Mouse (Mus musculus) urinary bladder, postnatal 4 days (tissue): ENCODE data around the gene Cenpp.

Experiments used
- DNase-seq, 2 experiments: peaks; one replicate each; pipeline ENCODE4 v3.0.0; 2021 to 2022; ENCODE audit warnings: low spot score in 2 of 2

Cenpp gene

GRCm38 (mm10) chr13:49652481-49653179, at the start of gene Cenpp, which contains the start of gene Nol8:
Gene Cenpp (minus strand): TSS chr13:49652785.
Gene Nol8 (plus strand): TSS chr13:49653078.
- DNase-seq, result peak; percentile 99 to 100

DNA sequence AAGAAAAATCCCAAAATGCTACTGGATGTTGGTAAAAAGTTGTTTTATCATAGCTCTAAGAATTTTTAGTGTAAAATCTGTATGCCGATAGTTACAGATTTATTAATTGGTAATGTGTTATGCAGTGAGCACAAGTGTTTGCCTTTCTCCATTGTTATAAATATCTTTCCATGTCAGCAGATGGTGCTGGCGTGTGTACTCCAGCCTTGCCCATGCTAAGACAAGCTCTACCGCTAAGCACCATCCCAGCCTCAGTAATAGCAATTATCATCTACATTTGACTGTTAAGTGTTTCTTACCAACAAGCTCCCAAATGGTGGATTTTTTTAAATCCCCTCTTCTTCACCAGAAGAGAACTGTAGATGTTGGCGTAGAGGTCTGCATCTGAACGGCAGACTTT, 38.5 kb upstream of the Cenpp start:
- no peak for DNase-seq

DNA sequence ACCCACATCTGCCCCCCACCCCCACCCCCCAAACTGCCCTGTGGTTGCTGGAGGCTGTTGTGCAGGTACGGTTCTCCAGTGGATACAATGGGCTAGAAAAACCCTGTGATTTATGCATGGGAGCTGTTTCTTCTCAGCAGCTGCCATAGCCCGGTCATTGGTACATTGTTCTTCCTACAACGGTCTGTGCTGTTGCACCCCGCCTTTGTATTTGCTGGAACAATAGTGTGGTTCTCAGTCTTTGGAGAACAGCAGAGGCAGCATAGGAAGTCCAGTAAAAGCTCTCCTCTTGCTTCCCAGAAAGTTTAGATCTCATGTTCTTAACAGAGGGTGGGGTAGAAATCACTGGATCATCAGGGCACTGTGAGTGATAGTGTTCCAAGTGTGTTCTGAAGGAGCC, 31.7 kb upstream of the Cenpp start:
- DNase-seq, result no peak

- no peak for DNase-seq
Measured at GRCm38 (mm10) chr13:49682233-49682846, 29.8 kb upstream of the Cenpp start.

- DNase-seq, result peak; percentile 97 to 99
Measured at GRCm38 (mm10) chr13:49681351-49682232, 29.0 kb upstream of the Cenpp start, which contains the start of gene Iars. Gene Iars (plus strand): TSS chr13:49682100.

DNA sequence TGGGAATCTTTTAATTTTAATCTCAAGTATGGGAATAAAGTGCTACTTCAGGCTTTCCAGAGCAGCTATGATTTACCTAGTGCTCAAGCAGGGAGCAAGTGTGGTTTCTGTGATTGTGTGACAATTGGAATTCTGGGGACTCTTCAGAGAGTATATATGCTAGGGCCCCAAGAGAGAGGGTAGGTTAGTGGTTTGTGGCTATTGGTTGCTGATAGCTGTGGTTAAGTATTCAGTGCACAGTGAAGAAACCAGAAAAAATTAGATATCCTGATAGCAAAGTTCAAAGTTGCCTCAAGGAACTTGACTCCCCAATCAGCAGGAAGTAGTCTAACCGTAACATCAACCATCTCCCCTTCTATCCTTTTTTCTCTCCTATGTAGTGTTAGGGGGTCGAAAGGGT, 25.2 kb upstream of the Cenpp start:
- no peak for DNase-seq

DNA sequence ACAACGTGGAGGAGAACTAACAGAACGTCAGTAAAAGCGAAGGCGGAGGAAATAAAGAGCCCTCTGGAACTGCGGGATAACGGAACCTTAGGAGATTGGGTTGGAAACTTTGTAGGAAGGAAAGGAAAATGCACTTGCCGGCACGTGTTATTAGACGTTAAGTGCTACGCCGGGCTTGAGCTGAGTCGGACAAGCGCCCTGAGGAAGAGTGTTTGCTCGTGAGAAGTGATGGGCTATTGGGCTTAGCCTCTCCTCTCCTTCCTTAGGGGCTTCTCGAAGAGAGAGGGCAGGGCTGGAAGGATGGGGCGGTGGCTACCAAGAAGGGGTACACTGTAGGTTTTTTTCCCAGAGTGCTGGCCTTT, 576 bp upstream of the Cenpp start:
- no peak for DNase-seq

DNA sequence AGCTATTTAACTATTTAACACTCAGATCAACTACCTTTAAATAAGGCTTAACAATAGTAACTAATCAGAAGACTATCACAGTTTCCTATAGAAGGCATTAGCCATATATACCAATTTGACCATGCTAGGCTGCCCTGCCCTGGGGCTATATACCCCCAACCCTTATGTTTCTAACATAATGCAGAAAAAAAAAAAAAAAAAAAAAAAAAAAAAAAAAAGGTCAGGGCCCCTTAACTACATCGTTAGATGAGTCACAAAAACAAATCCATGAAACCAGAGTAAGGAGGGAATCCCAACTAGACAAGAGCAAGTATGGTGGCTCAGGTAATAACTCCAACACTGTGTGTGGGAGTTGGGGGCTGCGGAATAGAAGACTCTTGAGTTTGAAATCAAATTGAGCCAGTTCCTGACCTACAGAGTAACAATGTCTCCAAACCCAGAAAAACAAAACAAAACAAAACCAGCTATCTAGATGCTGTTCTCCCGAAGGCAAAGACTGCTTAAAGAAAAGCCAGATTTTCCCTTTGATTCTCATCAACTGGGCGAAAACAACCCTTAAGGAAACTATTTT, 719 bp downstream of the Cenpp start:
- no peak for DNase-seq

- no peak for DNase-seq
Measured at GRCm38 (mm10) chr13:49651136-49651535, 1.4 kb downstream of the Cenpp start.

DNA sequence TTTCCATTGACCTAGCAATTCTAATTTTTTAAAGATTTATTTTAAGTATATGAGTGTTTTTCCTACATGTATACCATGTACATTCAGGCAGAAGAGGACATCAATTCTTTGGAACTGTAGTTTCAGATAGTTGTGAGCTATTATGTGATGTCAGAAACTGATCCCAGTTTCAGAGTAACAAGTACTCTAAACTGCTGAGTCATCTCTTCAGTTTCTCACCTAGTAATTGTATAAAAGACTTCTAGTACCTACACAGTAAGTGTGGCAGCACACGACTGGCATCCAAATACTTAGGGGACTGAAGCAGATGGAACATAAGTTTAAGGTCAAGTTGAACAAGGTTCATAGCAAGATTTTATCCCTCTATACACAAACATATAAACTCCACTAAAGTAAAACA, 6.6 kb downstream of the Cenpp start:
- no peak for DNase-seq

- no peak for DNase-seq
Measured at GRCm38 (mm10) chr13:49644731-49645529, 7.7 kb downstream of the Cenpp start.

GRCm38 (mm10) chr13:49643669-49644362, 8.8 kb downstream of the Cenpp start:
- DNase-seq, result no peak

GRCm38 (mm10) chr13:49642650-49643049, 9.9 kb downstream of the Cenpp start:
- DNase-seq, result no peak

DNA sequence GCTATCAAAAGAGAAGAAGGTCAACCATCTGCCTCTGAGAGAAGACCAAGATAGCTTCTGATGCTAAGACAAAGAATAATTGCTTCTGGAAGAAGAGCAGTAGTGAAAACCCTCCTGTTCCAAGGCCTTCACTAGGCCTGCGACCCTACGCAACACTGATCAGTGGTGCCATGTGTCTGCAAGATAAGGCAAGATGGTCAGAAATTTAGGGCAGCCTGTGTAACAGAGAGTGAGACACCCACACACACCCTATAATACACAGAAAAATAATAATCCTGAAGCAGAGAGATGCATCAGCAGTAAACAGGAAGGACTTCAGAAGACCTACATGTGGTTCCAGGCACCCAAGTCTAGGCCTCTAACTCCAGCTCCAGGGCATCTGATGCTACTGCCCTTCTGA, 12.6 kb downstream of the Cenpp start:
- DNase-seq, result no peak

DNA sequence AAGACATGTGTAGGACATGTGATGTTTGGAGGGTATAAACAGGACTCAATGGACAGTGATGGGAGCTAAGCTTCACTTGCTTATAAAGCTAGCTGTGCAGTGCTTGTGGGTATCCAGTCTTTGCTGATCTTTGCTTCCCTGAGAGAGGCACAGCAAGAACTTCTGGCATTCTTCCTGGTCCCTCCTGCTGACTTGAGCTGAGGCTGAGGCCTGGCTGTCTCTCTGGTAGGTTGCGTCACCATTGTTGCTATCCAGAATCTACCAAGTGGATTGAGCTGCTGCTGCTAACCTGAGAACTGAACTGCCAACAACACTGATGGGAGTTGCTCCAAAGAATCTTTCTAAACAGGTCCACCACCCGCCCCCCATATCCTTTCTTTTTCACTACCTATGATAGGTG, 23.5 kb downstream of the Cenpp start:
- DNase-seq, result no peak

- DNase-seq, result no peak
Measured at GRCm38 (mm10) chr13:49628167-49628566, 24.4 kb downstream of the Cenpp start.

- no peak for DNase-seq
Measured at GRCm38 (mm10) chr13:49623216-49623615, 29.4 kb downstream of the Cenpp start.

DNA sequence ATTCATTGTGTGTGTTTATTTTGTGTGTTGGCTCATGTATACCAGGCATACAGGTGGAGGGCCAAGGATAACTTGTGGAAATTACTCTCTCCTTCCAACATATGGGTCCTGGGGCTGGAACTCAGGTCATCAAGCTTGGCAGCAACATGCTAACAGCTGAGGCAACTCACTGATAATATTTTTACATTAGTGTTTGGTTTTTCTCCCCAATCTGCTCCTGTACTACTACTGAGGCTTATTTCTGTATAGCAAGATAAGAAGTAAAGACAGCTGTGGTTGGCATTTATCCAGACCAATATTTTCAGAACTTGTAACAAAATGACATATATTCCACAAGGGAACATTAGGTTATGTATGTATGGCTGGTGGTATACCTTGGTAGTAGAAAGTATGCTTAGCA, 34.2 kb downstream of the Cenpp start:
- no peak for DNase-seq

- no peak for DNase-seq
Measured at GRCm38 (mm10) chr13:49617021-49617420, 35.6 kb downstream of the Cenpp start.

DNA sequence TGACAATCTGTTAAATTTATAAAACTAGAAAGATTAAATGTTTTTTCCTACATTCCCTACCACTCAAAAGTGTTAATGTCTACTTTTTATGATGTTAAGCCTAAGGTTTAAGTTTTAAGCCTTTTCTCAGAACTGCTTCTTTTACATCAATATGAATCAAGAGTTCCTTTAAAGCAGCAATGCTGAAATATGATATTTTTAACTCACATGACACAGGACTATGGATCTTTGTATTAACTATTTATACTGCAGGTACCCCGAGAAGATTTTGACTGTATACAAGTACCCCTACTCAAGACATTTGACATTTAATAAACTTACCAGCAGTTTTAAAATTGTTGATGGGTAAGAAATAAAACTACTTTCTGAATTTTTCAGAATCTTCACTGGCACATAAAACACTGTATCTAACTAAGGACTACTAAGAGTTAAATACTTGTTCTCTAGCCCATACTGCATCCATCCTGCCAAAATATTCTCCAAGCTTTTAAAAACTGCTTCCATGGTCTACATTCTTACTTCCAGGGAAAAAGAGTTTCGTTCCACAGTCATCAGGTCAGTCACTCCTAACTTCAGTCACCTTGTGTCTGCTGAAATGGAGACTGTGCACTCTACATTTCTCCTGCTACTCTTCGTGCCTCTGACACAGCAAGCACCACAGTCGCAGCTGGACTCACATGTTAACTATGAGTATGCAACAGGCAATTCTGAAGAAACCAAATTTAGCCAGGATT, 43.8 kb downstream of the Cenpp start:
- DNase-seq, result no peak
